Mouse (Mus musculus): ENCODE measurements around the gene Zfp936.
"Not testable (repeated sequence)": the region's sequence is repeated elsewhere in the genome, so short reads cannot be mapped to it uniquely, and the experiment has no call there.

DNA sequence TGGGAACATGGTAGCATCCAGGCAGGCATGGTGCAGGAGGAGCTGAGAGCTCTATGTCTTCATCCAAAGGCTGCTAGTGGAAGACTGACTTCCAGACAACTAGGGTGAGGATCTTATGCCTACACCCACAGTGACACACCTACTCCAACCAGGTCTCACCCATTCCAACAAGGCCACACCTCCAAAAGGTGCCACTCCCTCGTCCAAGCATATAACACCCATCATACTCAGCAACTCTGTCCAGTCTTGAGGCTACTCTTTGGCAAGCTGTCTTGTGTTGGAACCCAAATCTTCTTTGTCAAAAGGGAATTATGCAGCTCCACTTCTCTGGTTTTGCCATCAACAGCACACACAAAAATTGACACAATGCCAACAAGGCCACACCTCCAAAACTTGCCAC lies 54.2 kb downstream of the Zfp936 start:
- not testable (repeated sequence) for TF ChIP-seq MAX (IDR thresholded peaks at IDR 0.05); CTCF (IDR thresholded peaks at IDR 0.05; ENCODE audit: control insufficient read depth, insufficient read depth, insufficient read length); USF1 (IDR thresholded peaks at IDR 0.05; ENCODE audit: low read depth); MYOG (IDR thresholded peaks at IDR 0.05; ENCODE audit: control insufficient read depth, extremely low read depth, insufficient read length); FOSL1 (IDR thresholded peaks at IDR 0.05; ENCODE audit: insufficient read depth, low read length, poor library complexity, severe bottlenecking); CEBPB (IDR thresholded peaks at IDR 0.05; ENCODE audit: low read depth)

Data from C2C12 (cell line).